13 mouse cellular contexts compared by ENCODE assay signal in the genomic region with DNA sequence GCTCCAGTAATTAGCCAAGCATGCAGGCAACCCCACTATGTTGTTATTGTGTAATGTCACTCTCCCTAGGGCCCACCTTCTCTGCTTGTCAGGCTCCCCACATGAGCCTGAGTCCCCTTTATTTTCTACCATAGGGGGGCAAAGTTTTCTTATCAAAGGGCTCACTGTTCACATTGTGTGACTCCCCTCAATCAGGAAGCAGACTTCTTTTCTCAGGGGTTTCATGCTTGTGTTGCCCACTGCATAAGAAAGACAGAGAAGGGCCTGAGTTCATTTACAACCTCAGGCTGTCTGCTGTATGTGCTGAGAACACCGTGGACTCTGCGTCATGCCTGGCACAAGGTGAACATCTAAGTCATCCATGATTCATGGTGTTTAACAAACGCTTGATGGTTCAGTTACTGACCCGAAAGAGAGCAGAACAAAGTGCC.
DNase-seq lines count a peak whose midpoint lies in the region; ATAC-seq lines count a peak whose summit lies in the region.
"Had no signal": no experiment of that assay in that cellular context is flagged by ENCODE, and none has a peak within 500 bp of the region (broad histone marks: within the 10 kb centered on the region; RNA-seq: fewer than 3 reads in every experiment).

No protein-coding gene starts in this region.

- no peak for ATAC-seq in midbrain, embryonic 14.5 days (ENCODE audit: low FRiP score, low TSS enrichment)
- no peak for ATAC-seq in midbrain, embryonic 16.5 days
- no peak for ATAC-seq in limb, embryonic 12.5 days (ENCODE audit: insufficient number of reproducible peaks, insufficient read depth, low FRiP score, low TSS enrichment, low read depth)
- ATAC-seq: intestine, embryonic 15.5 days had no signal

- H3K27ac ChIP-seq in midbrain, embryonic 14.5 days (replicated peaks; ENCODE audit: low read depth, low read length), result no peak overlapping the region
- H3K27ac ChIP-seq in midbrain, embryonic 16.5 days (ENCODE audit: low read length), result no peak overlapping the region
- H3K27ac ChIP-seq in forebrain, embryonic 10.5 days, result peak overlapping the region; percentile 53; the same call in 1 of the 2 replicates
- H3K27ac ChIP-seq in limb, embryonic 12.5 days, result peak overlapping the region; percentile 64; the same call in 1 of the 2 replicates
- H3K27ac ChIP-seq: intestine, embryonic 15.5 days; neural tube, embryonic 13.5 days had no signal

- DNase-seq in midbrain, embryonic 14.5 days, result peak; percentile 15
- DNase-seq in adrenal gland, postnatal 25 days, result peak; percentile 41
- DNase-seq in forebrain, embryonic 10.5 days (ENCODE audit: extremely low spot score, low spot score), result no peak
- DNase-seq in kidney, postnatal 14 days, result no peak
- DNase-seq in thymus, adult 18-20 months, result no peak
- DNase-seq: cerebellum, adult 8-10 months; liver; lung, embryonic 14.5 days had no signal

- no peak overlapping the region for H3K4me3 ChIP-seq in midbrain, embryonic 14.5 days (replicated peaks; ENCODE audit: low read depth, low read length)
- H3K4me3 ChIP-seq in midbrain, embryonic 16.5 days (ENCODE audit: low read depth, low read length), result no peak overlapping the region
- no peak overlapping the region for H3K4me3 ChIP-seq in forebrain, embryonic 10.5 days
- H3K4me3 ChIP-seq in limb, embryonic 12.5 days (replicated peaks), result no peak overlapping the region
- H3K4me3 ChIP-seq: intestine, embryonic 15.5 days; neural tube, embryonic 13.5 days had no signal

- H3K36me3 ChIP-seq in midbrain, embryonic 14.5 days (ENCODE audit: control insufficient read depth, insufficient read depth, low read length), result no peaks in the 10 kb centered on the region
- H3K36me3 ChIP-seq in midbrain, embryonic 16.5 days (ENCODE audit: control insufficient read depth, insufficient read depth, low read length), result no peaks in the 10 kb centered on the region
- no peaks in the 10 kb centered on the region for H3K36me3 ChIP-seq in forebrain, embryonic 10.5 days (replicated peaks)
- no peaks in the 10 kb centered on the region for H3K36me3 ChIP-seq in limb, embryonic 12.5 days
- H3K36me3 ChIP-seq: G1E; intestine, embryonic 15.5 days; neural tube, embryonic 13.5 days had no signal

- no peaks in the 10 kb centered on the region for H3K9me3 ChIP-seq in midbrain, embryonic 14.5 days (ENCODE audit: control insufficient read depth, low read length)
- H3K9me3 ChIP-seq in midbrain, embryonic 16.5 days (replicated peaks; ENCODE audit: control insufficient read depth, low read length, poor library complexity, severe bottlenecking), result no peaks in the 10 kb centered on the region
- no peaks in the 10 kb centered on the region for H3K9me3 ChIP-seq in forebrain, embryonic 10.5 days
- H3K9me3 ChIP-seq in limb, embryonic 12.5 days, result no peaks in the 10 kb centered on the region
- H3K9me3 ChIP-seq: intestine, embryonic 15.5 days; neural tube, embryonic 13.5 days had no signal

- no peak overlapping the region for H3K4me2 ChIP-seq in midbrain, embryonic 14.5 days (ENCODE audit: low read length)
- no peak overlapping the region for H3K4me2 ChIP-seq in midbrain, embryonic 16.5 days (ENCODE audit: low read length)
- H3K4me2 ChIP-seq in limb, embryonic 12.5 days, result no peak overlapping the region
- H3K4me2 ChIP-seq: intestine, embryonic 15.5 days; lung, embryonic 14.5 days; neural tube, embryonic 13.5 days had no signal

- H3K4me1 ChIP-seq in midbrain, embryonic 14.5 days (ENCODE audit: control insufficient read depth, insufficient read depth, low read length), result no peaks in the 10 kb centered on the region
- no peaks in the 10 kb centered on the region for H3K4me1 ChIP-seq in midbrain, embryonic 16.5 days (ENCODE audit: control insufficient read depth, insufficient read depth, low read length)
- peaks cover 37% of the 10 kb centered on the region for H3K4me1 ChIP-seq in forebrain, embryonic 10.5 days
- peaks cover 46% of the 10 kb centered on the region for H3K4me1 ChIP-seq in limb, embryonic 12.5 days (replicated peaks)
- H3K4me1 ChIP-seq: intestine, embryonic 15.5 days had no signal

- no peaks in the 10 kb centered on the region for H3K27me3 ChIP-seq in midbrain, embryonic 14.5 days (ENCODE audit: control insufficient read depth, insufficient read depth, low read length)
- no peaks in the 10 kb centered on the region; the same call in 1 of the 2 replicates for H3K27me3 ChIP-seq in midbrain, embryonic 16.5 days (ENCODE audit: control insufficient read depth, insufficient read depth, low read depth, low read length)
- no peaks in the 10 kb centered on the region for H3K27me3 ChIP-seq in forebrain, embryonic 10.5 days (ENCODE audit: poor library complexity, severe bottlenecking)
- H3K27me3 ChIP-seq in limb, embryonic 12.5 days, result 0 out of 2 replicates have a peak, but pooled peaks cover 4% of the 10 kb centered on the region
- H3K27me3 ChIP-seq: intestine, embryonic 15.5 days; neural tube, embryonic 13.5 days had no signal

- 49% methylated on average over 4 of the region's 4 CpGs for WGBS in midbrain, embryonic 14.5 days
- 45% methylated on average over 4 of the region's 4 CpGs for WGBS in midbrain, embryonic 16.5 days
- whole genome bisulfite sequencing in forebrain, embryonic 10.5 days, result 56% methylated on average over 4 of the region's 4 CpGs
- WGBS in limb, embryonic 12.5 days, result 68% methylated on average over 4 of the region's 4 CpGs

- no peak overlapping the region for H3K9ac ChIP-seq in midbrain, embryonic 14.5 days (replicated peaks; ENCODE audit: low read length)
- no peak overlapping the region for H3K9ac ChIP-seq in midbrain, embryonic 16.5 days (ENCODE audit: low read depth, low read length)
- no peak overlapping the region for H3K9ac ChIP-seq in limb, embryonic 12.5 days (replicated peaks)
- H3K9ac ChIP-seq: intestine, embryonic 15.5 days; lung, embryonic 14.5 days; neural tube, embryonic 13.5 days had no signal

Comparison
In these comparisons a context has a peak if more than half of its experiments do, and no peak if none do; other contexts are left out.
1. DNase-seq: peak in midbrain, embryonic 14.5 days (single experiment) and adrenal gland, postnatal 25 days (single experiment); none in forebrain, embryonic 10.5 days (single experiment), kidney, postnatal 14 days (single experiment) and thymus, adult 18-20 months (0 of 2).
2. H3K27ac ChIP-seq: peak in forebrain, embryonic 10.5 days (single experiment) and limb, embryonic 12.5 days (single experiment); none in midbrain, embryonic 14.5 days (single experiment) and midbrain, embryonic 16.5 days (single experiment).